1 mouse cellular context compared by ENCODE assay signal in the genomic region with DNA sequence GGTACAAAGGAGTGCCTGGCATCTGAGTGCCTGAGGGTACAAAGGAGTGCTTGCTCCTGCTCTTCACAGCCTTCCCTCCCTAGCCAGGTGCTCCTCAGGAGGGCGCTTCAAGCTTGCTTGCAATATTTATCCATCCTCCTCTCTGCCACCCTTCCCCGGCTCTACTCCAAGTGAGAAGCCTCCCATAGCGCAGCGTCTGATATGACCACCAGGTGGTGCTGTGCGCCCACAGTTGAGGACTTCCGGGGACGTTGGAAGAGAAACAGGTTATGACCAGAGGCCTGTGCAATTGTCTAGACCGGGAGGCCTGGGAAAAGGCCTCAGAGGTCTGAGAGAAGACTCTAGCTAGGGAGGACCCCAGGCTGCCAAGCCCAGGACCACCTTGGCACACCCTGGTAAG.
A peak's percentile ranks its signal among the peaks of the same experiment; 100 is the strongest.
TF ChIP-seq lines count a peak whose summit lies in the region.

No protein-coding gene starts in this region.

TF ChIP-seq in CH12.LX, 34 proteins besides CTCF, POLR2A, EP300 and RAD21 (continued from another document):
- TF ChIP-seq GABPA (IDR thresholded peaks at IDR 0.05; ENCODE audit: insufficient replicate concordance, low read depth, low read length) (no peak), JUN (IDR thresholded peaks at IDR 0.05; ENCODE audit: insufficient read depth, low read depth, low read length) (no peak), PAX5 (IDR thresholded peaks at IDR 0.05; ENCODE audit: low read length) (no peak), SIN3A (IDR thresholded peaks at IDR 0.05; ENCODE audit: low read length) (no peak), MYC (IDR thresholded peaks at IDR 0.05; ENCODE audit: low read depth, low read length) (no peak), USF1 (IDR thresholded peaks at IDR 0.05; ENCODE audit: low read depth, low read length) (no peak), MAFK (IDR thresholded peaks at IDR 0.05; ENCODE audit: insufficient replicate concordance, low read length) (no peak), POLR2AphosphoS2 (IDR thresholded peaks at IDR 0.05; ENCODE audit: low read depth, low read length) (no peak), BHLHE40 (IDR thresholded peaks at IDR 0.05; ENCODE audit: low read depth, low read length) (no peak), RCOR1 (conservative IDR thresholded peaks at IDR 0.05; ENCODE audit: low read depth, low read length) (no peak), ETS1 (conservative IDR thresholded peaks at IDR 0.05; ENCODE audit: low read depth, low read length) (no peak), JUND (conservative IDR thresholded peaks at IDR 0.05; ENCODE audit: low read depth, low read length) (no peak), HCFC1 (IDR thresholded peaks at IDR 0.05; ENCODE audit: low read depth, low read length) (no peak), UBTF (IDR thresholded peaks at IDR 0.05; ENCODE audit: low read depth, low read length) (no peak), CHD1 (IDR thresholded peaks at IDR 0.05; ENCODE audit: low read depth, low read length) (no peak), ELF1 (IDR thresholded peaks at IDR 0.05; ENCODE audit: low read depth, low read length) (peak; percentile 89), TBP (conservative IDR thresholded peaks at IDR 0.05; ENCODE audit: low read depth, low read length) (no peak), KAT2A (IDR thresholded peaks at IDR 0.05; ENCODE audit: insufficient replicate concordance, low read length) (no peak), MAX (IDR thresholded peaks at IDR 0.05; ENCODE audit: low read length) (no peak; the same call in 1 of the 2 replicates), NRF1 (IDR thresholded peaks at IDR 0.05; ENCODE audit: low read depth, low read length) (no peak), IRF4 (IDR thresholded peaks at IDR 0.05; ENCODE audit: low read depth, low read length) (peak; percentile 37; the same call in 1 of the 2 replicates), SMC3 (IDR thresholded peaks at IDR 0.05; ENCODE audit: low read depth, low read length) (peak; percentile 97), USF2 (conservative IDR thresholded peaks at IDR 0.05; ENCODE audit: low read depth, low read length) (no peak), ZKSCAN1 (IDR thresholded peaks at IDR 0.05; ENCODE audit: borderline replicate concordance, low read depth, low read length) (no peak), ZC3H11A (IDR thresholded peaks at IDR 0.05; ENCODE audit: low read depth, low read length) (peak; percentile 86), E2F4 (IDR thresholded peaks at IDR 0.05; ENCODE audit: insufficient replicate concordance, low read depth, low read length) (no peak), ZNF384 (IDR thresholded peaks at IDR 0.05; ENCODE audit: low read depth, low read length) (no peak), NELFE (IDR thresholded peaks at IDR 0.05; ENCODE audit: low read depth, low read length) (peak; percentile 58; the same call in 1 of the 2 replicates), MXI1 (IDR thresholded peaks at IDR 0.05; ENCODE audit: low read depth, low read length) (no peak)
